Mouse (Mus musculus) heart, postnatal 25 days (tissue): ENCODE data around the gene Cnot10. TPM values are rescaled to one million over a fixed set of nuclear protein-coding genes. Genes with fewer than 3 reads are reported as not detected.
"Not testable (repeated sequence)": the region's sequence is repeated elsewhere in the genome, so short reads cannot be mapped to it uniquely, and the experiment has no call there.

Experiments used
- DNase-seq: peaks from one replicate; pipeline ENCODE4 v3.0.0; 2022; ENCODE audit warnings: low spot score
- intact Hi-C: fragments of 180-260 bp; cut with DNase I; formaldehyde crosslinking; loops from one replicate; pipeline ENCODE4 v1.15.1; 2025
- total RNA-seq, 2 experiments: library from RNA; stranded (reverse); gene quantifications; 2 replicates each; pipeline ENCODE4 v1.2.3; 2021

The Cnot10 gene
- total RNA-seq, 2 experiments from 2014 or later: 19.7 to 21.8 TPM

GRCm38 (mm10) chr9:114655356-114655755 lies 15.4 kb upstream of the Cnot10 start:
- no peak for DNase-seq
- intact Hi-C loops: no loop called here

DNA sequence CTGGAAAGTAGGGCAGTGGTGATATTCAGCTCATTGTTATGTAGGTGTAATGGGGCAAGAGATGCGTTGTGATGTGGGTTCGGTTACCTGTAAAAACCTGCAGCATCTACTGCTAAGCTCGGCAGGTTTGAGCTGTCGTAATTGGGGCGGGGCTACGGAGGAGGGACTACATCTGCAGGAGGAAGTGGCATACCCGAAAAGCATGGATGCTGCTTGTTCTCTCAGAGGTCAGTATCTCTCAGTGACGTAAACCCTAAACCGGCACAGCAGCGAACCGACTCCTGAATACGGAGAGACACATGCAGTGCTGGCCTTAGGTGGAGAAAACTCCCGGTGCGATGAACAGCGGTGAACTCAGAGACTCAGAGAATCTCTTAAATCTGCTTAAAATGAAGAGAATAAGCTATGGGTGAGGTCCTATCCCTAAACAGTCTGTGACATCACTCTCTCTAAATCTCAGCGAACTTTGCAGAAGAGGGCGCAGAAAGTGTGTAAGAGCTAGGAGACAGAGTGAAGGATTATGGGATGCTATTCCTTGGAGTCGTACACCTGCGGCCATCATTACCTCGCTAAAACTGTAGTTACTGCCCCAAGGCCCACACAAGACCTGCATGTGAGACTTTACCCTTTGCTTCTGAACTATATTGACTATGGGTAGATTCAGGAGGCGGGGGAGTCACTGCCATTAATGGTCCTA lies 11.1 kb upstream of the Cnot10 start:
- DNase-seq: no peak
- intact Hi-C loops: loop anchor here (5.0 kb wide), 1 partner anchor 56 kb away; no protein-coding TSS in a partner anchor

GRCm38 (mm10) chr9:114649371-114649770 lies 9.4 kb upstream of the Cnot10 start:
- DNase-seq: no peak
- intact Hi-C loops: loop anchor here (10.0 kb wide), 1 partner anchor 285 kb away; the partner anchor contains the start of gene Gpd1l

DNA sequence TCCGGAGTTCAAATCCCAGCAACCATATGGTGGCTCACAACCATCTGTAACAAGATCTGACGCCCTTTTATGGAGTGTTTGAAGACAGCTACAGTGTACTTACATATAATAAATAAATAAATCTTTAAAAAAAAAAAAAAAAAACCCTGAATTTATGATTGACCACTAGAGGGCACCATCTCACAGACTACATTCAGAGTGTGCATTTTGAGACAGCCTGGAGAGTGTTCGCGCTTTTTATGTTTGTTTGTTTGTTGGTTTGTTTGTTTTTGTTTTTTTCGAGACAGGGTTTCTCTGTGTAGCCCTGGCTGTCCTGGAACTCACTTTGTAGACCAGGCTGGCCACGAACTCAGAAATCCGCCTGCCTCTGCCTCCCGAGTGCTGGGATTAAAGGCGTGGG lies 8.5 kb upstream of the Cnot10 start:
- DNase-seq: not testable (repeated sequence)
- intact Hi-C loops: loop anchor here (1.0 to 10.0 kb wide), 2 partner anchors 79 to 286 kb away; partner anchors contain the start of gene Gpd1l

DNA sequence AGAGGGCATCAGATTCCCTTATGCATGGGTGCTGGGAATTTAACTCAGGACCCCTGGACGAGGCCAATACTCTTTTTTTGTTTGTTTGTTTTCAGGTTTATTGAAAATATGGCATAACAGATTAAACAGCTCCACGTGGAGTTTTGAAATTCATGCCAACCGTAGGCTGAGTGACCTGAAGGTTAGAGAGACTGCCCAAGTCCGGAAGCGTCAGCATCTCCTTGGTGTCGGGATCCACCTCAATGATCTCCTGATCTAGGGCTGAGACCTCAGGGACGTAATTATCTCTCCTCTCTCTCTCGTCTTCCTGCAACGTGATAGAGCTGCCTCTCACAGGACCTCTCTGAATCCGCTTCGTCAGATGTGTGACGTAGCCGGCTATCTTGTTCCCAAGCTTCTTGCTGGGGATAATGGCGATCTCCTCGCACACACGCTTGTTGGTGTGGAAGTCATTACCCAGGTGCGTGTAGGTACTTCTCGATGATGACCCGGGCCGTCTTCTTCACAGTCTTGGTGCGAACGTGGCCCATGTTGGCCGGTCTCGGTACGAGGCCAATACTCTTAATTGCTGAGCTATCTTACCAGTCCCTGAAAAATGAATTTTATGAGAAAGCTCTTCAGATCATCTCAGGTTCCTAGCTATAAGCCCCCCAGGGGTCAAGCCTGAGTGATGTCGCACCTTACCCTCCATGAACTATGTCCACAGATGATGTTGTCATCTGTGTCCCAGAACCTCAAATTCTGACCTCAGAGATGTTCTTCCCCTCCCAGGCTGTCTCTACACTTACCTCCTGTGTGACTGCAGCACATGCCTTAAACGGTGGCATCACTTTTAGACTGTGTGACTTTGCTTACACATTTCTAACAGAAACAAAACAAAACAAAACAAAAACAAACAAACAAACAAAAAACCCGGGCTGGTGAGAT lies 7.8 kb upstream of the Cnot10 start:
- no peak for DNase-seq
- intact Hi-C loops: loop anchor here (1.0 to 10.0 kb wide), 2 partner anchors 80 to 287 kb away; partner anchors contain the start of gene Gpd1l

GRCm38 (mm10) chr9:114646556-114647505 lies 6.8 kb upstream of the Cnot10 start:
- no peak for DNase-seq
- intact Hi-C loops: loop anchor here (10.0 kb wide), 1 partner anchor 288 kb away; the partner anchor contains the start of gene Gpd1l

DNA sequence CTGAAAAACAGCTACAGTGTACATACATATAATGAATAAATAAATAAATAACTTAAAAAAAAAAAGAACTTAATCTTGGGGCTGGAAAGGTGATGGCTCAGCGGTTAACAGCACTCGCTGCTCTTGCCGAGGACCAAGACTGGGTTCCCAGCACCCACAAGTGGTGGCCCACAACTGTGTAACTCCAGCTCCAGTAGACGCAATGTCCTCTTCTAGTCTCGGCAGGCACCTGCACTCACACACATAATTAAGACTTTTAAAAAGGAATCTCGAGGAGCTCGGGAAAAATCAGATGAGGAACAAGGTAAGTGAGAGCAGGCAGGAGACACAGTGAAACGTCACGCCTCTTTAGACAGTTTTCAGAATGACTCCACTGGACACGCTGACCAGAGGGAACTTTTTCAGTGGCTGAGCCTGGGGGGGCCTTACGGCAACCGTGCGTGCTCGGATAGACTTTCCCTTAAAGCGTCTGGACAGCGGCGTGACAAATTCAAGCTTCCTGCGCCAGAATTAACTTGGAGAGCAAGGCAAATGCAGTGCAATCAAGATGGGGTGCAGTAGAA lies 717 bp downstream of the Cnot10 start:
- DNase-seq: no peak
- intact Hi-C loops: no loop called here

DNA sequence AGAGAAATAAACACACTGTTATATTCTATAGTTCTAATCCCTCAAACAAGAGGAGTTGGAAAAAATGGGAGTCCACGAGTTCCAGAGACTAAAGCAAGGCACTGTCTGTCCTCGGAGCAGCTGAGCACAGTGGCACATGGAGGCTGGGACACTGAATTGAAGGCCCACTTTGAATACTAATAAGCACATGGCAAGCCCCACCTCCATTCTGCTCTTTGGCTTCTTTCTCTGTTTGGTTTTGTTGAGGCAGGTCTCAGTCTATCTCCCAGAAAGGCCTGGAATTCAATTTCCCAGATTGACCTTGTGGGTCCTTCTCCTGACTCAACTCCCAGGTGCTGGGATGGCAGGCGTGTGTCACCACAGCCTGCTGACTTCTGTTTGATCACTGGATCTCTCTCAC lies 3.2 kb downstream of the Cnot10 start:
- intact Hi-C loops: no loop called here
- DNase-seq: no peak

GRCm38 (mm10) chr9:114636150-114636549 lies 3.8 kb downstream of the Cnot10 start:
- intact Hi-C loops: no loop called here
- DNase-seq: no peak

DNA sequence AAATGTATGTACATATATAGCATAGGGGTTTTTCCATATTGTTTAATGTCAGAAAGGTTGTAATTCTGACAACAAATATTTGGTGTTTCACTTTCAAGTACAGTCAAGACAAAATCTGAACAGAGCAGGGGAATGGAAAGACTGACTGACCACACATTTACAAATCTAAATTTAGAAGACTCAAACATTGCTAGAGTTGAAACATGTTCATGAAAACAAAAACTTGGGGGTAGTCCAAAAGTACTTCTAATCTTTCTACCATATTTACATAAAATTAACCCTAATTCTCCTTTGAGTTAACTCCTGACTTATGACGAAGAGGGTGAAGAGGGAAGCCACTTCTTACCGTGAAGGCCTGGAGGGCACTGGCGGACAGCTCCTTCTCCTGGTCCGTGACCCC lies 7.7 kb downstream of the Cnot10 start:
- no peak for DNase-seq
- intact Hi-C loops: no loop called here

DNA sequence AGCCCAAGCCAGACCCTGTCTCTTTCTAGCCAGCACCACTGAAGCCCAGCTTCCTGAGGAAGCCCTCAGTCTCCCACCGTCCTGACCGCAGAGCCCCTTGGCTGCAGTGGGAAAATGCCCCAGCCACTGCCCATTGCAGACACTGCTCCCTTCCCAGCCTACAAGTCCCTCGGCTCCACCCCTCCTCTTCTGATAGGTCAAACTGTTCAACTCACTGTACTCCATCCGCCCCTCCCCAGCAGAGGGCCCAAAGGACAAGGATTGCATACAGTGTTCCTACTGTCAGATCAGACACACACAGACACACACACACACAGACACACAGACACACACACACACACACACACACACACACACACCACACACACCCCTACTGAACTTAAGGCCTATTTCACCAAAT lies 13.3 kb downstream of the Cnot10 start:
- no peak for DNase-seq
- intact Hi-C loops: no loop called here

GRCm38 (mm10) chr9:114624178-114624577 lies 15.8 kb downstream of the Cnot10 start:
- no peak for DNase-seq
- intact Hi-C loops: no loop called here

DNA sequence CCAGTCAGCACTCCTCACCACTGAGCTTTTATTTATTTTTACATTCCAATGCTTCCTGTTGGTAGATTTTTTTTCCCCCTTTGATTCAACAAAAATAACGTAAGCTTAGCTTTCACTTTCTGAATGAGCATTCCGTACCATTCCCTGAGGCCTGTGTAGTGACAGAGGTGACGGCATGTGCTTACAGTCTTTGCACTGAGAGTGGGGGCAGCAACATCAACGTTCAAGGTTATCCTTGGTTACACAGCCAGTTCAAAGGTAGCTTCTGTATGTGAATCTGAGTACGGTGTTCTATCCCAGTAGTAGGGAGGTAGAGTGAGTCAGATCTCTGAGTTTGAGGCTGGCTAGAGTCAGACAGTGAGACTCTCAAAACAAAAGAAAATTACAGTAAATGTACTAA lies 18.8 kb downstream of the Cnot10 start:
- DNase-seq: no peak
- intact Hi-C loops: no loop called here

GRCm38 (mm10) chr9:114614176-114614953 lies 25.6 kb downstream of the Cnot10 start:
- intact Hi-C loops: no loop called here
- no peak for DNase-seq

DNA sequence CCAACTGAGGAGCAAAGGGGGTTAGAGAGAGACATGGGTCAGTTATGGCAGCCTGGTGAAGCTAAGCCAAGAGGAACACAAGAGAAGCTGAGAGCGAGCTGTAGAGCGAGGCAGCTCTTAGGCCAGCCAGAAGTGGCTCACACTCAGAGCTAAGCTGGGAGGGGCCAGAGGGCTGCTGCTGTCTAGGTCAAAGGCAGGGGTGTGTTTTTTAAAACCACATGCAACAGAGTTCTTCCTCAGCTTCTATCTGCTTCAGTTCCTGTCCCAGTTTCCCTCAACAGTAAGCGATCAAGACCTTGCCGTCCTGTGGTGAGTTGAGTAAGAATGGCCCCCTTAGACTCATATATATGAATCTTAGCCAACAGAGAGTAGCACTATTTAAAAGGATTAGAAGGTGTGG lies 27.0 kb downstream of the Cnot10 start:
- intact Hi-C loops: no loop called here
- DNase-seq: no peak

- intact Hi-C loops: no loop called here
- DNase-seq: no peak
Observed at GRCm38 (mm10) chr9:114612566-114612965, 27.4 kb downstream of the Cnot10 start.

- no peak for DNase-seq
- intact Hi-C loops: no loop called here
Observed at GRCm38 (mm10) chr9:114610266-114610665, 29.7 kb downstream of the Cnot10 start.

DNA sequence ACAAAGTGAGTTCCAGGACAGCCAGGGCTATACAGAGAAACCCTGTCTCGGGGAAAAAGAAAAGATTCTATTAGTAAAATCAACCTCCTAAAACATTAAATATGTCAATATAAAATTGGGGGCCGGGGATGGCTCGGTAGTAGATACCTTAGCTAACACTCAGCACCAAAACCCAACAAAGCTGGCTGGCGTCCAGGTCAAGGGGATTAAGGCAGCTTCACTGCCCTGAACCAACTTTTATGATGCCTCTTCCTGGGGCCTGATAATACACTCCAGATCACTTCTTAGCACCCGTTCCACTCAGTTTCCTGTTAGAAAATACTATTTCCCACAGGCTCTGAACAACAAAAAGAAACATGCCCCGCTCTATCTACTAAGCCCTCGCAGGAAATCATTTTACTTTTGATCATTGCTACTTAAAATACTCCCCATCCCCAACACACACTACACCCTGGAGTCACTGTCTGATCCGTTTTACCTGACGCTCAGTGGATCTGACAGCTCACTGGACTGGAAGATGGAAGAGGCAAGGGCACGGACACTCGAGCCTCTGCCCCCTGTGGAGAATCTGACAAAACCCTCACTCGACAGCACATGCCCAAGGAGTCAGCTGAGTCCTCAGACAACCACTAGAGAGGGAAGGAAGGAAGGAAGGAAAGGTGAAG lies 36.0 kb downstream of the Cnot10 start:
- no peak for DNase-seq
- intact Hi-C loops: no loop called here
